Mouse (Mus musculus) midbrain, embryonic 14.5 days (tissue): ENCODE measurements at regions not wholly inside any gene's neighbourhood (a gene's known extent, or its start where the extent isn't known, plus 50 kb on each side); places are given as distances from the start of the nearest gene placed in this dataset.
"Not testable (repeated sequence)": the region's sequence is repeated elsewhere in the genome, so short reads cannot be mapped to it uniquely, and the experiment has no call there.

Experiments used
- ATAC-seq: fragments of 200-750 bp; cut with Nextera tagmentation; 2 replicates; pipeline ENCODE4 v1.8.0; 2017; ENCODE audit warnings: moderate number of reproducible peaks, moderate library complexity; ENCODE audit not compliant: low FRiP score, low TSS enrichment
- DNase-seq: peaks from one replicate; pipeline ENCODE4 v3.0.0-alpha.2; 2015
- H3K27ac ChIP-seq: fragments of 300-500 bp; sonication (generic); replicated peaks from 2 replicates; pipeline ENCODE4 v1.5.1; 2014; ENCODE audit warnings: mild to moderate bottlenecking, low read depth, low read length, moderate library complexity
- H3K27me3 ChIP-seq: fragments of 300-500 bp; sonication (generic); 2 replicates; pipeline ENCODE4 v1.6.1; 2014; ENCODE audit warnings: low read length, control low read depth, mixed read lengths; ENCODE audit not compliant: control insufficient read depth, insufficient read depth
- H3K36me3 ChIP-seq: fragments of 300-500 bp; sonication (generic); 2 replicates; pipeline ENCODE4 v1.6.1; 2014; ENCODE audit warnings: low read length, control low read depth; ENCODE audit not compliant: control insufficient read depth, insufficient read depth
- H3K4me1 ChIP-seq: fragments of 300-500 bp; sonication (generic); 2 replicates; pipeline ENCODE4 v1.6.1; 2014; ENCODE audit warnings: mild to moderate bottlenecking, antibody characterized with exemption, low read length, control low read depth; ENCODE audit not compliant: control insufficient read depth, insufficient read depth
- H3K4me2 ChIP-seq: fragments of 300-500 bp; sonication (generic); 2 replicates; pipeline ENCODE4 v1.6.1; 2014; ENCODE audit warnings: mild to moderate bottlenecking, low read length, moderate library complexity
- H3K4me3 ChIP-seq: fragments of 300-500 bp; sonication (generic); replicated peaks from 2 replicates; pipeline ENCODE4 v1.5.1; 2014; ENCODE audit warnings: low read depth, low read length
- H3K9ac ChIP-seq: fragments of 300-500 bp; sonication (generic); replicated peaks from 2 replicates; pipeline ENCODE4 v1.6.1; 2014; ENCODE audit warnings: mild to moderate bottlenecking, low read length, moderate library complexity
- H3K9me3 ChIP-seq: fragments of 300-500 bp; sonication (generic); 2 replicates; pipeline ENCODE4 v1.6.1; 2016; ENCODE audit warnings: low read length, control low read depth, mixed read lengths; ENCODE audit not compliant: control insufficient read depth
- WGBS: fragments of 180-500 bp; shearing (Covaris S2); extraction: QIAGEN DNeasy Blood & Tissue Kit; methylation state at CpG from one replicate; pipeline ENCODE4 v1.1.7; 2014; 5-methylcytosine and 5-hydroxymethylcytosine counted together

- H3K4me1 ChIP-seq = no peaks in the 10 kb centered on the region
- no peaks in the 10 kb centered on the region for H3K27me3 ChIP-seq
- 73% methylated on average over 2 of the region's 2 CpGs for WGBS
- H3K4me3 ChIP-seq = no peak overlapping the region
- ATAC-seq (no peak), DNase-seq (no peak)
- H3K36me3 ChIP-seq = no peaks in the 10 kb centered on the region
- no peak overlapping the region for H3K9ac ChIP-seq
- no peak overlapping the region for H3K4me2 ChIP-seq
- no peak overlapping the region for H3K27ac ChIP-seq
- H3K9me3 ChIP-seq = no peaks in the 10 kb centered on the region
These were observed 244.7 kb downstream of the Slco6d1 start for GRCm38 (mm10) chr1:98665584-98665983.

GRCm38 (mm10) chr1:98667426-98667825 is 246.5 kb downstream of the Slco6d1 start:
- not testable (repeated sequence) for H3K36me3 ChIP-seq, ATAC-seq, H3K27ac ChIP-seq, H3K4me1 ChIP-seq, DNase-seq, H3K27me3 ChIP-seq, H3K9ac ChIP-seq, H3K9me3 ChIP-seq, H3K4me3 ChIP-seq, H3K4me2 ChIP-seq
- WGBS = 85% methylated on average over 2 of the region's 2 CpGs

- DNase-seq (no peak), ATAC-seq (no peak)
- Histone ChIP-seq H3K4me3 (no peak overlapping the region), H3K4me2 (no peak overlapping the region), H3K9ac (no peak overlapping the region), H3K36me3 (no peaks in the 10 kb centered on the region), H3K27ac (no peak overlapping the region), H3K9me3 (no peaks in the 10 kb centered on the region), H3K27me3 (no peaks in the 10 kb centered on the region), H3K4me1 (no peaks in the 10 kb centered on the region)
- WGBS = 92% methylated on average over 1 of the region's 1 CpGs
These were observed 247.0 kb downstream of the Slco6d1 start for GRCm38 (mm10) chr1:98667887-98668286.

- H3K27ac ChIP-seq = no peak overlapping the region
- no peaks in the 10 kb centered on the region for H3K4me1 ChIP-seq
- H3K27me3 ChIP-seq = no peaks in the 10 kb centered on the region
- no peak for ATAC-seq
- no peak for DNase-seq
- no peak overlapping the region for H3K4me3 ChIP-seq
- no peak overlapping the region for H3K9ac ChIP-seq
- H3K36me3 ChIP-seq = no peaks in the 10 kb centered on the region
- 40% methylated on average over 2 of the region's 2 CpGs for WGBS
- H3K9me3 ChIP-seq = no peaks in the 10 kb centered on the region
- no peak overlapping the region for H3K4me2 ChIP-seq
These were observed 247.7 kb downstream of the Slco6d1 start for GRCm38 (mm10) chr1:98668595-98668994.

GRCm38 (mm10) chr1:98678686-98679085 is 257.8 kb downstream of the Slco6d1 start:
- H3K27me3 ChIP-seq = no peaks in the 10 kb centered on the region
- no peak overlapping the region for H3K4me2 ChIP-seq
- no peaks in the 10 kb centered on the region for H3K36me3 ChIP-seq
- no peaks in the 10 kb centered on the region for H3K4me1 ChIP-seq
- H3K27ac ChIP-seq = no peak overlapping the region
- no peak for ATAC-seq
- DNase-seq = no peak
- WGBS = 93% methylated on average over 3 of the region's 3 CpGs
- H3K9ac ChIP-seq = no peak overlapping the region
- no peaks in the 10 kb centered on the region for H3K9me3 ChIP-seq
- no peak overlapping the region for H3K4me3 ChIP-seq

GRCm38 (mm10) chr1:98713809-98714208 is 292.9 kb downstream of the Slco6d1 start:
- ATAC-seq (no peak), DNase-seq (no peak)
- no peaks in the 10 kb centered on the region for H3K27me3 ChIP-seq
- no peak overlapping the region for H3K9ac ChIP-seq
- H3K36me3 ChIP-seq = no peaks in the 10 kb centered on the region
- H3K9me3 ChIP-seq = no peaks in the 10 kb centered on the region
- no peak overlapping the region for H3K27ac ChIP-seq
- no peak overlapping the region for H3K4me3 ChIP-seq
- no peaks in the 10 kb centered on the region for H3K4me1 ChIP-seq
- H3K4me2 ChIP-seq = no peak overlapping the region
- 95% methylated on average over 2 of the region's 2 CpGs for WGBS

- Histone ChIP-seq H3K4me1 (no peaks in the 10 kb centered on the region), H3K27ac (no peak overlapping the region), H3K4me2 (no peak overlapping the region), H3K4me3 (no peak overlapping the region), H3K27me3 (no peaks in the 10 kb centered on the region), H3K9ac (no peak overlapping the region), H3K36me3 (no peaks in the 10 kb centered on the region), H3K9me3 (no peaks in the 10 kb centered on the region)
- WGBS = 94% methylated on average over 1 of the region's 1 CpGs
- ATAC-seq (0 out of 2 replicates have a peak, but pooled peaks have one; percentile 1), DNase-seq (no peak)
These were observed 293.4 kb downstream of the Slco6d1 start for GRCm38 (mm10) chr1:98714307-98714706.

GRCm38 (mm10) chr1:98720595-98720994 is 299.7 kb downstream of the Slco6d1 start:
- Histone ChIP-seq H3K36me3 (no peaks in the 10 kb centered on the region), H3K4me3 (no peak overlapping the region), H3K9me3 (no peaks in the 10 kb centered on the region), H3K27me3 (no peaks in the 10 kb centered on the region), H3K4me1 (no peaks in the 10 kb centered on the region), H3K9ac (no peak overlapping the region), H3K4me2 (no peak overlapping the region), H3K27ac (no peak overlapping the region)
- no peak for ATAC-seq
- 88% methylated on average over 1 of the region's 1 CpGs for WGBS
- DNase-seq = no peak

GRCm38 (mm10) chr1:98727354-98728015 is 306.6 kb downstream of the Slco6d1 start:
- 94% methylated on average over 3 of the region's 3 CpGs for WGBS
- Histone ChIP-seq H3K9ac (no peak overlapping the region), H3K4me3 (no peak overlapping the region), H3K36me3 (no peaks in the 10 kb centered on the region), H3K27me3 (no peaks in the 10 kb centered on the region), H3K9me3 (no peaks in the 10 kb centered on the region), H3K4me1 (no peaks in the 10 kb centered on the region), H3K4me2 (no peak overlapping the region), H3K27ac (no peak overlapping the region)
- no peak for ATAC-seq
- DNase-seq = no peak
